Mouse (Mus musculus): ENCODE results near the gene Pax7. TPM values are rescaled to one million over a fixed set of nuclear protein-coding genes. Genes with fewer than 3 reads are reported as not detected.

Gene Pax7
- polyA plus RNA-seq, 2 experiments: 1.9 to 4.7 TPM

- Histone ChIP-seq H3K36me3 (ENCODE audit: control insufficient read depth, insufficient read depth, low read length) (no peaks in the 10 kb centered on the region), H3K4me2 (replicated peaks; ENCODE audit: low read depth, low read length, severe bottlenecking) (no peak overlapping the region), H3K9me3 (ENCODE audit: control insufficient read depth, low read length) (no peaks in the 10 kb centered on the region), H3K27ac (replicated peaks; ENCODE audit: low read depth, low read length) (no peak overlapping the region), H3K27me3 (ENCODE audit: control insufficient read depth, insufficient read depth, low read length) (peaks cover 66% of the 10 kb centered on the region), H3K4me3 (replicated peaks; ENCODE audit: low read length) (no peak overlapping the region), H3K4me1 (ENCODE audit: control insufficient read depth, insufficient read depth, low read length) (no peaks in the 10 kb centered on the region), H3K9ac (ENCODE audit: low read depth, low read length, severe bottlenecking) (no peak overlapping the region)
- DNase-seq (ENCODE audit: low spot score) (no peak), ATAC-seq (ENCODE audit: low FRiP score, low read depth) (no peak)
- no peak for TF ChIP-seq POLR2A (IDR thresholded peaks at IDR 0.05; ENCODE audit: borderline replicate concordance, extremely low read depth, insufficient read depth, insufficient read length)
- 14% methylated on average over 15 of the region's 15 CpGs for WGBS
These were observed 18.1 kb upstream of the Pax7 start for GRCm38 (mm10) chr4:139851387-139851786.

DNA sequence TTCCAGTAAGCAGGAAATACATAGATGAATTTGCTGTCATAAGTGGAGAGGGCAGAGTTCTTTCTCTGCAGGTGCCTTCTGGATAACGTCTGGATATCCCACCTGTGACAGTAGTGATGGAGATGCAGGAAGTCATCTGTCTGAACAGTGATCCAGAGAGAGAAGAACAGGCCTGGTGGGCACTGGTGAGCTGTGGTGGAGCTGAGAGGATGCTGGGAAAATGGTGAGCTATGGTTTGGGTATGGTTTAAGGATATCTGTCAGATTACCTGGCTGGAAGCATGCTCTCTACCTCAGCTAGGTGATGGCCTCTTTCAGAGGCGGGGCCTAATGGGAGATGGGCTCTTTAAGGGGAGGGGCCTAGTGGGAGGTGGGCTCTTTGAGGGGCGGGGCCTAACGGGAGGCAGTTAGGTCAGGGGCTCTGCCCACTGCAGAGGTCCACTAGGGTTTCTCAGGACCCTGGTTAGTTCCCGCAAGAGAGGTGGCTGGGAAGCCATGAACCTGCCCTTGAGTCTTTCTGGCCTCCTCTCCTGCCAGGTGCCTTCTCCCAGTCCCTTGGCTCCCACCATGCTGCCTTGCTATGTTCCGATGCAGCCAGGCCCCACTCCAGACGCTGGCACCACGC is 17.3 kb upstream of the Pax7 start:
- no peak for ATAC-seq (ENCODE audit: low FRiP score, low read depth)
- Histone ChIP-seq H3K4me1 (ENCODE audit: control insufficient read depth, insufficient read depth, low read length) (no peaks in the 10 kb centered on the region), H3K27ac (replicated peaks; ENCODE audit: low read depth, low read length) (no peak overlapping the region), H3K9me3 (ENCODE audit: control insufficient read depth, low read length) (no peaks in the 10 kb centered on the region), H3K36me3 (ENCODE audit: control insufficient read depth, insufficient read depth, low read length) (no peaks in the 10 kb centered on the region), H3K4me2 (replicated peaks; ENCODE audit: low read depth, low read length, severe bottlenecking) (no peak overlapping the region), H3K4me3 (replicated peaks; ENCODE audit: low read length) (no peak overlapping the region), H3K9ac (ENCODE audit: low read depth, low read length, severe bottlenecking) (no peak overlapping the region), H3K27me3 (ENCODE audit: control insufficient read depth, insufficient read depth, low read length) (peaks cover 67% of the 10 kb centered on the region)
- no peak for DNase-seq (ENCODE audit: low spot score)
- no peak for TF ChIP-seq POLR2A (IDR thresholded peaks at IDR 0.05; ENCODE audit: borderline replicate concordance, extremely low read depth, insufficient read depth, insufficient read length)
- 9% methylated on average over 7 of the region's 8 CpGs for WGBS

- no peak overlapping the region for H3K4me2 ChIP-seq (replicated peaks; ENCODE audit: low read depth, low read length, severe bottlenecking)
- ATAC-seq (ENCODE audit: low FRiP score, low read depth): no peak
- no peak overlapping the region for H3K4me3 ChIP-seq (replicated peaks; ENCODE audit: low read length)
- TF ChIP-seq POLR2A (IDR thresholded peaks at IDR 0.05; ENCODE audit: borderline replicate concordance, extremely low read depth, insufficient read depth, insufficient read length): no peak
- DNase-seq (ENCODE audit: low spot score): no peak
- H3K27me3 ChIP-seq (ENCODE audit: control insufficient read depth, insufficient read depth, low read length): peaks cover 40% of the 10 kb centered on the region
- no peaks in the 10 kb centered on the region for H3K4me1 ChIP-seq (ENCODE audit: control insufficient read depth, insufficient read depth, low read length)
- no peaks in the 10 kb centered on the region for H3K9me3 ChIP-seq (ENCODE audit: control insufficient read depth, low read length)
- H3K9ac ChIP-seq (ENCODE audit: low read depth, low read length, severe bottlenecking): no peak overlapping the region
- no peaks in the 10 kb centered on the region for H3K36me3 ChIP-seq (ENCODE audit: control insufficient read depth, insufficient read depth, low read length)
- 11% methylated on average over 6 of the region's 7 CpGs for WGBS
- H3K27ac ChIP-seq (replicated peaks; ENCODE audit: low read depth, low read length): no peak overlapping the region
These were observed 10.1 kb upstream of the Pax7 start for GRCm38 (mm10) chr4:139843456-139843855.

- ATAC-seq (ENCODE audit: low FRiP score, low read depth) (no peak), DNase-seq (ENCODE audit: low spot score) (no peak)
- Histone ChIP-seq H3K9ac (ENCODE audit: low read depth, low read length, severe bottlenecking) (no peak overlapping the region), H3K4me3 (replicated peaks; ENCODE audit: low read length) (no peak overlapping the region), H3K4me1 (ENCODE audit: control insufficient read depth, insufficient read depth, low read length) (no peaks in the 10 kb centered on the region), H3K27ac (replicated peaks; ENCODE audit: low read depth, low read length) (no peak overlapping the region), H3K9me3 (ENCODE audit: control insufficient read depth, low read length) (no peaks in the 10 kb centered on the region), H3K36me3 (ENCODE audit: control insufficient read depth, insufficient read depth, low read length) (no peaks in the 10 kb centered on the region), H3K4me2 (replicated peaks; ENCODE audit: low read depth, low read length, severe bottlenecking) (no peak overlapping the region), H3K27me3 (ENCODE audit: control insufficient read depth, insufficient read depth, low read length) (peaks cover 42% of the 10 kb centered on the region)
- 72% methylated on average over 7 of the region's 7 CpGs for WGBS
- TF ChIP-seq POLR2A (IDR thresholded peaks at IDR 0.05; ENCODE audit: borderline replicate concordance, extremely low read depth, insufficient read depth, insufficient read length): no peak
These were observed 9.6 kb upstream of the Pax7 start for GRCm38 (mm10) chr4:139842919-139843318.

GRCm38 (mm10) chr4:139840939-139841500 is 7.7 kb upstream of the Pax7 start:
- H3K27ac ChIP-seq (replicated peaks; ENCODE audit: low read depth, low read length): no peak overlapping the region
- no peak for TF ChIP-seq POLR2A (IDR thresholded peaks at IDR 0.05; ENCODE audit: borderline replicate concordance, extremely low read depth, insufficient read depth, insufficient read length)
- ATAC-seq (ENCODE audit: low FRiP score, low read depth) (no peak), DNase-seq (ENCODE audit: low spot score) (no peak)
- no peak overlapping the region for H3K4me3 ChIP-seq (replicated peaks; ENCODE audit: low read length)
- H3K27me3 ChIP-seq (ENCODE audit: control insufficient read depth, insufficient read depth, low read length): peaks cover 61% of the 10 kb centered on the region
- no peak overlapping the region for H3K4me2 ChIP-seq (replicated peaks; ENCODE audit: low read depth, low read length, severe bottlenecking)
- H3K36me3 ChIP-seq (ENCODE audit: control insufficient read depth, insufficient read depth, low read length): no peaks in the 10 kb centered on the region
- no peak overlapping the region for H3K9ac ChIP-seq (ENCODE audit: low read depth, low read length, severe bottlenecking)
- 61% methylated on average over 9 of the region's 9 CpGs for WGBS
- H3K9me3 ChIP-seq (ENCODE audit: control insufficient read depth, low read length): no peaks in the 10 kb centered on the region
- no peaks in the 10 kb centered on the region for H3K4me1 ChIP-seq (ENCODE audit: control insufficient read depth, insufficient read depth, low read length)

Data from limb, embryonic 14.5 days (tissue).